Mouse (Mus musculus) stomach, postnatal 0 days (tissue): ENCODE data around the gene Gaa.

Experiments used
- CTCF ChIP-seq: IDR thresholded peaks from 2 replicates; pipeline ENCODE4 v1.5.1; 2016; ENCODE audit warnings: antibody characterized with exemption, low read depth, mild to moderate bottlenecking, moderate library complexity
- EP300 ChIP-seq: optimal IDR thresholded peaks from 2 replicates; pipeline ENCODE3; 2016; ENCODE audit warnings: antibody characterized with exemption

DNA sequence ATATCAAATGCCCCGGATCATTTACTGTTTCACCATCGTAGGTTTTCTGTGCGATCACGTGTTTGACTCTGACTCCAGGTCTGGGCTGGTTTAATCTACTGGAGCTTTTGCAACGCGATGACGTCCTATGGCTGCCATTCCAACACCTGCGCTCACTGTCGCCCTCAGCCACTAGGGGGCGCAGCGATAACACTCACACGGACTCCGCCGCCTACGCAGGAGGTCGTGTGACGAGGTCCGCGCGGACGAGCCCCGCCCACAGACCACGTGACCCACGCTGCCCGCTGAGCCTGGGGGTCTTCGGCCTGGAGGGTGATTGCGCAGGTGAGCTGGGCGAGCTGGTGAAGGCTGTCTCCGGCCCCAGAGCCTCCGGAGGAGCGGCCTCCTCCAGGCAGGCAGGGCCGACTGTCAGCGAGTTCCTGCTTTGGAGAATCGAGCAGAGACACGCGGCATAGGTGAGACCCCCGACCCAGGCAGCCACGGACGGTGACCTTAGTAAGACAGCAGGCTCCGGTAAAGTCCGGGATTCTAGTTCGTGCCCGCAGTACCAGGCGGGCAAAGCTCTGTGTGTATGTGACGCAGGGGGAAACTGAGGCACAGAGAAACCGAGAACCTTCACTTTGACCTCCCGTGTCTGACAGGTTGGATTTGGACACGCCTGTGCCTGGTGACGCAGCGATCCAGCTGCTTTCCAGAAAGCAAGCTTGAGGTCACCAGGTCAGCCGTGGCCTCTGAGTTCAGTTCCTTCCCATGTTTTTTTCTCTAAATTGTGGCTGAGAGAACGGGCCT lies at the start of gene Gaa:
- TF ChIP-seq CTCF (peak; percentile 100), EP300 (no peak)
